Mouse (Mus musculus) urinary bladder, postnatal 36 days (tissue): ENCODE data around the gene B3gat1.
A peak's percentile ranks its signal among the peaks of the same experiment; 100 is the strongest.

ENCODE experiments used
- DNase-seq, 2 experiments: peaks; one replicate each; pipeline ENCODE4 v3.0.0; 2022; ENCODE audit warnings: low spot score in 2 of 2, mixed read lengths in 1 of 2

Gene B3gat1

DNA sequence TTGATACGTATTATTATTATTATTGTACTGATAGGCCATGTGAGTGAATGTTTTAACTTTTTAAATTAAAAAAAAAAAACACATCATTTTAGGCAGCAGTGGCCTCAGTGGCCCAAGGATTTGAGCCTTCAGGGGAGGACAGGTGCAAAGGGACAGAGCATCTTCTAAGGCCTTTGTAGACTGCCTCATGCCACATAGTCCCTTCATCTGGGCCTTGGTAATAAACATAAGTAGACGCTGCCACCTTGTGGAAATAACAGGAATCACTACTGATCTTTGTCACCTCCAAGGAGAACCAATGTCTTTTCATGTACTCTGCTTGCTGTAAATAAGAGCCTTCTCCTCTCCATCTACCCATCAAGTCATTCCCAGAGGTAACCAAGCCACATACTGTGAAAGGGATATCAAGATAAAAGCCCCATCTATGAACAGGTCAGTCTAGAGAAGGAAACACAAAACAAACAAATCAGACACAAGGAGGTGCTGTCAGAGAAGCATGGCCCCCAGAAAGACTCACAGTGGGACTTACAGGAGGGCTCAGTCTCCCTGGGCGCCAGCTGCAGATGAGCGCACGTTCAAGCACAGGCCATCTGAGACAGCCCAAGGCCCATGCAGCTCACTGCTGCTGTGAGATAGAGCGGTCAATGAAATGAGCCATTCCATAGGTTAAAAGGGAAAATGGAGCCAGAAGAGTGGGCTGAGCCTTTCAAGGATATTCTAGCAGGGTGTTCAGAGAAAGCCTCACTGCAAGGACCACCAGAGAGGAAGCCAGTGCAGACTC is 42.8 kb downstream of the B3gat1 start:
- no peak for DNase-seq

DNA sequence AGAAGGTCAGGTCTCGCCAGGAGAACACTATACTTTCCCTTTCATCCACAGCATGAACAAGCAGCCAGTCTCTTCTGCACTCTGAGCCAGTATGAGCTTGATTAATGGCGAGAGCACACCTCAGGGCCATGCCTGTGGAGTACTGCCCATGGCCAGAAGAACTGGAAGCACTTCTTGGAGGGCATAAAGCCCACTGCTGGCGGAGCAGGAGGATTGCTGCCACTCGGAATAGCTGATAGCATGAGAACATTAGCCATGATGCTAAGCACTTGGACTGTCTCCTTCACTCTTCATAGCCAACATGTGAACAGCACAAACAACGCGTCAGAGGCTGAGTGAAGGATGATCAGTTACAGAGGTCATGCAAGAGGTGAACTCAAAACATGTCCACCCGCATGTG is 44.9 kb downstream of the B3gat1 start:
- no peak for DNase-seq

DNA sequence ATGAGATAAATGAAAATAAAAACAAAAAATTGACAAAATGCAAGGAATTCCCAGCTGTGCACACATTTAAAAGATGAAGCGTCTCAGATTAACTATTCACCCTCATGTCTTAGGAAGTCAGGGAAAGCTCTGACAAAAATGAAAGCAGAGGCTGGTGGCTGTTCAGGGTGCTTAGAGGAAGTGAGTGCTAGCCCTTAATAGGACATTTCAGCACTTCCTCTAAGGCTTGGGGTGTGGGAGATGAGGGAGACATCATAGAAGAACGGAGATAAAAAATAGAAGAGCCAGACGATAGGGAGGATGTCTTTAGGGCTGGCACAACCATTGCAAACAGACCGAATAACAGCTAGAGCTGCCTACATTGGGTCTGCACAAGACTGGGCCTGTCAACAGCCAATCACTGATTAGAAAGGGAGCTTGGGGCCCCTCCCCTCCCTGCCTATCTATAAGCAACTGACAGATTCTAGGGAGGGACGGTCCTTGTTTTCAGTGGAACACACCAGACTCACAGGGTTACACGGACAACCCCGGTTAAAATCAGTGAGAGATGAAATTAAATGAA is 50.0 kb downstream of the B3gat1 start:
- peak in 1 of 2 experiments; percentile 29 for DNase-seq

DNA sequence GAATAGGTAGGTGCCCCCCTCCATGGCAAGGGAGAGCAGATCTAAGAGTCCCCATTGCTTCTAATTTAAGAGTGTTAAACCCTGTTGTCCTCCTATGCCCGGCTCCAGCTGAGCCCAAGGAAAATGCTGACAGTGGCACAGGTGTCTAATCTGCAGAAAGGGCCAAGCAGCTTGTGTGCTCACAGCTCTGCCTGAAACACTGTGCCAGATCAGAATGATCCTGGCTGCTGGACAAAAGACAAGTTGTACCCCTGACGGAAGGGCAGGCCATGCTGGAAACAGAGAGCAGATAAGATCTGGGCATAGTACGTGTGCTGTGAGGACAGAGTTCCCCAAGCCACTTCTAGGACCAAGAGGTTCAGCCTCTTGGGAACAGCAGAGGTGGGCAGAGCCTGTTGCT is 59.3 kb downstream of the B3gat1 start:
- DNase-seq = no peak

DNA sequence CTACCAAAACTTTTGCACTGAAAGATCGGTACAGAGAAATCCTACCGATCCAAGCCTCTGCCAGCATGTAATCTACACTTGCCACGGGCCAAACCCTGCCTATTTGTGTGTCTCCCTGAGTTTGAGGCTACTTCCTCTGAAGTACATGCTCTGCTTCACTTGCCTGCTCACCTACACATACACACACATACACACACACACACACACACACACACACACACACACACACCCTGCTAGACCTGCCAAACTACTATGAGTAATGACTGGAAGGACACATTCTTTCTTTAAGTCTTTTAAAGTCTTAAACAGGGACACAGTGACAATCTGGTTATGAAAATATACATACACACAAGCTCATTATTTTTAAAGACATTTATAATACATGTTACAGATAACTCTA is 64.7 kb downstream of the B3gat1 start:
- peak; percentile 18 to 31 for DNase-seq

DNA sequence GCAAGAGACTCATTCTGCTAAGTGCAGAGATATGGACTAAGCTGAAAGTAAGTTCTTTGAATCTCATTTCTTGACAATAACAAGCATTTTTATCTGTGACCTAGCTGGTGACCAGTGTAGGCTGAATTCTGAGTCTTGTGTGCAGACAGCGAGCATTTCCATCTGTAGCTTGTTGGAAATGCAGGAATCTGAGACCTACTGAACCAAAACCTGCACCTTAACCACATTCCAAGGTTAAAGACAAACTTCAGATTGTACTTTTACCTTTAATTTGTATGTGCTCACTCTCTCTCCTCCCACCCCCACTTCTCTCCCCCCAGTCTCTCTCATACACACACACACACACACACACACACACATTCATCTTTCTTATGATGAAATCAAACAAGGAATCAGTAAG is 65.2 kb downstream of the B3gat1 start:
- no peak for DNase-seq

DNA sequence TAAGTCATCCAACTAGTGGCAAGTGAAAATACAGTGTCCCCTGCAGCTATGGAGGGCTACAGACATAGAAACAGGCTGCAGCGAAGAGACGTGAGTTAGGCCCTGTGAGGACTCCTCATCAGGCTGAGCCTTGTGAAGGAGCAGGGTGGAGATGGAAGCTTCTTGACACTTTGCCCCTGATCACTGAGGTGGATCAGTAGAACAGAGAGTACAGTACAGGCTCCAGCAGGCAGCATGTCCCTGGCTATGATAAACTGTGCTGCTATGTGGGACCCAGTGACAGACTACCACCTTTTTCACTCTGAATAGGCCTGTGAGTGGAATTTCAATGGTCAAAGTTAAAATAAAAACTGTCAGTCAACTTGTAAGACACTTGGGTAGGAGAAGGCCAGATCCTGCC is 66.8 kb downstream of the B3gat1 start:
- no peak for DNase-seq

DNA sequence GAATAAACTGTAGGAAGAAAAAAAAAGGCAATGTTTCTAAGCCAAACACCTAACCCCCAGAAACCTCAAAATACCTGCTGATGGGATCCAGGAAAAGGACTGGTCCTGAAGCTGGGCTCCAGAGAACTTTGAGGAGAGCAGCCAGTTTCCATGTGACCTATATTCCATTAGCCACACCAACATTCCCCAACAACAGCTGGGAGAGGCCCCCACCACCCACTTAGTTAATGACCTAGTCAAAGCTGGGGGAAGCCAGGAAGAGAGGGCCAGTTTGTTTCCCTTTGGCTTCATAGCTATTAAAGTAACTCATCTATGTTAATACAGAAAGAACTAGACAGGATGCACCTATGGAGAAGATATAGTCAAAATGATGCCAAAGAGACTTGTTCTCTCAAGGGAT is 70.8 kb downstream of the B3gat1 start:
- DNase-seq = no peak

DNA sequence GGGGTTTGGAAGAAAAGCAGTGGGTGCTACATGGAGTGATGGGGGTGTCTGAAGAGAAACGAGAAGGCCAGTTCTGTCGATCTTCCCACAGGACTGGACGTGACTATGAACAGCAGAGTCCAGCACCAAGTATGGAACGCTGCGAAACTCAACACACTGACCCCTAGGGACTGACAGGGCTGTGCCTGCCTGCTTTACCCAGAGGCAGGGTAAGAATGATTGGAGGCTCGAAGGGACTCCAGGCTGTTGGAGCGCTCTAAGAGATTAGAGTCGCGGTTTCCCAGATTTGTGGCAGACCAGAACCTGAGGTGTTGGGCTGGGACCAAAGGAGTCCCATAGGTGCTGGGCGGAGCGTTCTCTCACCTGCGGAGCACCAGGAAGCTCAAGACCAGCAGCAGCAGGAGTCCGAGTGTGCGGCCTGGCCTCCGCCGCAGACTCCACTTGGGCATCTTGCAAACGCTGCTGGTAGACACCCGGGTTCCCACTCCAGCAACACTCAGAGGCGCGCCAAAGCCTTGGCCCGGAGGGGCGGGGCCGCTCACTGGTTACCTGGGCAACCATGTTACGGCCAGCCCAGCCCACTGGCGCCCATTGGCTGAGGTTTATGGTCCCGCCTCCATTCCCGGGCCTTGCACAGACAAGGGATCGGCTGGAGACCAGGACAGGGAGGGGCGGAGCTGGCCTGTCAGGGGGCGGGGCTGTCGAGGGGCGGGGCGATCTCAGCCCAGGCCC is 72.6 kb downstream of the B3gat1 start, which contains the start of gene Glb1l2:
Glb1l2 (minus strand) TSS at position 534 of the 732 bp plus-strand sequence.
- DNase-seq = peak; percentile 94 to 95

DNA sequence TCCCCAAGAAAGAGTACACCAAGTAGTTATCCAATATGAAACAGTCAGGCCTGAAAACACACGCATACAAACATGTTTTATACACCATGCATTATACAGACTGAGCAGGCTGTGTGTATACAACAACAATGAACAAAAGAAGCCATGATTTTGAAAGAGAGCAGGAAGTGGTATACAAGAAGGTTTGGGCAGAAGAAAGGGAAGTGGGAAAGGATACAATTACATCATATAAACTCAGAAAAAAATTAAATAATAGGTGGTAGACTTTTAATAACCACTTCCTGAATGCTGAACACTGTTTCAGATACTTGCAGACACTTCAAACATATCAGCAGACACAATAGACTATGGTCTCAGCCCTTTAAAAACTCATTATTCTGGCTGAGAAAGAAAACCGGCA is 75.2 kb downstream of the B3gat1 start:
- DNase-seq = no peak
